Mouse (Mus musculus): ENCODE results near the gene Arl4c. TPM values are rescaled to one million over a fixed set of nuclear protein-coding genes. Genes with fewer than 3 reads are reported as not detected.

Gene Arl4c
- polyA plus RNA-seq, 1 experiment from 2014 or later: 42.8 TPM

GRCm38 (mm10) chr1:88699401-88699800 is 2.6 kb downstream of the Arl4c start:
- Histone ChIP-seq H3K4me2 (peak overlapping the region; percentile 72), H3K9me3 (no peaks in the 10 kb centered on the region), H3K4me3 (peak overlapping the region; percentile 96), H3K9ac (peak overlapping the region; percentile 99), H3K27me3 (0 out of 2 replicates have a peak, but pooled peaks cover 5% of the 10 kb centered on the region), H3K4me1 (replicated peaks) (peaks cover 27% of the 10 kb centered on the region), H3K36me3 (peaks cover 18% of the 10 kb centered on the region), H3K27ac (peak overlapping the region; percentile 98)
- ATAC-seq (ENCODE audit: low FRiP score): no peak
- 3% methylated on average over 5 of the region's 5 CpGs for WGBS

GRCm38 (mm10) chr1:88698926-88699325 is 3.1 kb downstream of the Arl4c start:
- peak overlapping the region; percentile 98 for H3K27ac ChIP-seq
- peak overlapping the region; percentile 96 for H3K4me3 ChIP-seq
- ATAC-seq (ENCODE audit: low FRiP score): no peak
- H3K36me3 ChIP-seq: peaks cover 21% of the 10 kb centered on the region
- H3K4me2 ChIP-seq: peak overlapping the region; percentile 72
- 0 out of 2 replicates have a peak, but pooled peaks cover 3% of the 10 kb centered on the region for H3K27me3 ChIP-seq
- peaks cover 27% of the 10 kb centered on the region for H3K4me1 ChIP-seq (replicated peaks)
- no peaks in the 10 kb centered on the region for H3K9me3 ChIP-seq
- peak overlapping the region; percentile 99 for H3K9ac ChIP-seq
- WGBS: 8% methylated on average over 5 of the region's 5 CpGs

- Histone ChIP-seq H3K36me3 (peaks cover 23% of the 10 kb centered on the region), H3K9ac (peak overlapping the region; percentile 99), H3K27ac (no peak overlapping the region), H3K4me2 (peak overlapping the region; percentile 72), H3K4me1 (replicated peaks) (peaks cover 27% of the 10 kb centered on the region), H3K4me3 (peak overlapping the region; percentile 96), H3K9me3 (no peaks in the 10 kb centered on the region), H3K27me3 (no peaks in the 10 kb centered on the region)
- ATAC-seq (ENCODE audit: low FRiP score): no peak
- 79% methylated on average over 6 of the region's 6 CpGs for WGBS
Measured at GRCm38 (mm10) chr1:88698131-88698530, 3.9 kb downstream of the Arl4c start.

GRCm38 (mm10) chr1:88696408-88696807 is 5.6 kb downstream of the Arl4c start:
- Histone ChIP-seq H3K9ac (no peak overlapping the region), H3K4me3 (no peak overlapping the region), H3K27me3 (no peaks in the 10 kb centered on the region), H3K4me1 (replicated peaks) (peaks cover 22% of the 10 kb centered on the region), H3K27ac (no peak overlapping the region), H3K9me3 (no peaks in the 10 kb centered on the region), H3K36me3 (peaks cover 23% of the 10 kb centered on the region), H3K4me2 (no peak overlapping the region)
- ATAC-seq (ENCODE audit: low FRiP score): no peak
- WGBS: 77% methylated on average over 4 of the region's 4 CpGs

- H3K27me3 ChIP-seq: no peaks in the 10 kb centered on the region
- no peak for ATAC-seq (ENCODE audit: low FRiP score)
- H3K27ac ChIP-seq: no peak overlapping the region
Measured at GRCm38 (mm10) chr1:88694353-88694752, 7.7 kb downstream of the Arl4c start.

DNA sequence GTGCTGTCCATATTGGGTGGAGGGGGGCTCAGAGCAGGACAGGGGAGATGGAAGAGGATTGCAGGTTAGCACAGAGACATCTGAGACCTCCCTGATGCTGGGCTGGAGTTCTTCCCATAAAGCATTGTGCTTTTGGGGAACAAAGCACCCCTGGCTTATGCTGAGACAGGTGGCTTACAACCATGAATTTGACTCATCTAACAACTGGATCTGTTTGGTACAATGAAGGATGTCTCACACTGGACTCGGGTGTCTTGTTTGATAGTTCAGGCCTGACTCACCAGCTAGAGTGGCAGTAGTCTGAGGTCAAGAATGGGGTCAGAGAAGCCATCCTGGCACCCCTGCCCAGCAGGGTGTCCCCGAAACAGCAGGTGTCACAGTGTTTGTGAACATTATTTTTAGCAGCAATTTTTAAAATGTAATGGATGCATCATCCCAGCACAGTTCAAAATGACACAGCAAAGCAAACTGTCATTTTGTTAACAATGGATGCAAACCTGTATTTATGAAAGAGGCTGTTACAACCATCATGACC is 9.7 kb downstream of the Arl4c start:
- Histone ChIP-seq H3K27ac (no peak overlapping the region), H3K4me3 (no peak overlapping the region), H3K4me2 (no peak overlapping the region), H3K27me3 (no peaks in the 10 kb centered on the region), H3K9ac (no peak overlapping the region), H3K9me3 (no peaks in the 10 kb centered on the region), H3K4me1 (replicated peaks) (peaks cover 9% of the 10 kb centered on the region), H3K36me3 (peaks cover 17% of the 10 kb centered on the region)
- ATAC-seq (ENCODE audit: low FRiP score): no peak
- 79% methylated on average over 2 of the region's 2 CpGs for WGBS

More at GRCm38 (mm10) chr1:88694353-88694752, 7.7 kb downstream of the Arl4c start:
- H3K4me3 ChIP-seq: no peak overlapping the region
- H3K4me2 ChIP-seq: no peak overlapping the region
- no peaks in the 10 kb centered on the region for H3K9me3 ChIP-seq
- H3K4me1 ChIP-seq (replicated peaks): peaks cover 22% of the 10 kb centered on the region
- peaks cover 23% of the 10 kb centered on the region for H3K36me3 ChIP-seq
- no peak overlapping the region for H3K9ac ChIP-seq
- WGBS: 92% methylated on average over 10 of the region's 10 CpGs

DNA sequence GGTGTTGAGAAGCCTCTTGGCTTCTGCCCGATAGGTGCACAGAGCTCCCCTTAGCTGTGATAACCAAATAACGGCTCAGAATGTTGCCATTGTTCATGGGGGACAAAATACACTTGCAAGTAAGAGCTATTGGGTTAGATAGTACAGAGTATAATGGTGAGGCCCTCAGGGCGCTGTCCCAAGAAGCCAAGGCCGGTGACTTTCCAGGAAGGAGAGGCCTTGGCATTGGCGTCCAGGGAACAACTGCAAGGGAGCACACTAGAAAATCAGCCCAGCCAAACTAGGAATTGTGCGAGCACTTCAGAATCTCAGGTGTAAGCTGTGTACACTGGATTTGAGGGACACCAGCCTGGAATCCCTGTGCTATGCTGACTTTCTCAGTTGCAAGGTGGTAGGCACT is 11.4 kb downstream of the Arl4c start:
- Histone ChIP-seq H3K9ac (no peak overlapping the region), H3K27ac (no peak overlapping the region), H3K36me3 (peaks cover 7% of the 10 kb centered on the region; the same call in 1 of the 2 replicates), H3K4me1 (replicated peaks) (no peaks in the 10 kb centered on the region; the same call in 1 of the 2 replicates), H3K9me3 (no peaks in the 10 kb centered on the region), H3K4me2 (no peak overlapping the region), H3K4me3 (no peak overlapping the region), H3K27me3 (no peaks in the 10 kb centered on the region)
- ATAC-seq (ENCODE audit: low FRiP score): no peak
- 93% methylated on average over 6 of the region's 6 CpGs for WGBS

DNA sequence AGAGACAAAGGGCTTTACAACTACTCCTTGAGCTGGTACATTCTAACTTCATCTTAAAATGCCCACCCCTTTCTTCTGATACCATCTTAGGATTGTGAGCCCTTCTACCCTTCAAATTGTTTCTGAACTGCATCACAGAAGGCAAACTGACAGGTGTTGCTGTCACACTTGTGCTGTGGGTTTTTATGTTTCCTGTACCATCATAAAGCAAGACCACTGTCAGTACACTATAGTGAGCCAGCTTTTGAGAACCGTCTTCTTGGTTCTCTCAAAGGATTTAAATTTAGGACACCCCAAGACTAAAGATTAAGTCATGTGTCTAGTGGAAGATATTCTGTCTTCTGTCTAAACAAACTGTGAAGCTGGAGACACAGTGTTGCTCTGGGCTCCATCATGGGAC is 17.3 kb downstream of the Arl4c start:
- Histone ChIP-seq H3K9ac (no peak overlapping the region), H3K4me3 (no peak overlapping the region), H3K27me3 (no peaks in the 10 kb centered on the region), H3K4me2 (no peak overlapping the region), H3K27ac (no peak overlapping the region), H3K36me3 (no peaks in the 10 kb centered on the region), H3K9me3 (no peaks in the 10 kb centered on the region), H3K4me1 (replicated peaks) (no peaks in the 10 kb centered on the region)
- WGBS: 91% methylated on average over 1 of the region's 1 CpGs
- no peak for ATAC-seq (ENCODE audit: low FRiP score)

DNA sequence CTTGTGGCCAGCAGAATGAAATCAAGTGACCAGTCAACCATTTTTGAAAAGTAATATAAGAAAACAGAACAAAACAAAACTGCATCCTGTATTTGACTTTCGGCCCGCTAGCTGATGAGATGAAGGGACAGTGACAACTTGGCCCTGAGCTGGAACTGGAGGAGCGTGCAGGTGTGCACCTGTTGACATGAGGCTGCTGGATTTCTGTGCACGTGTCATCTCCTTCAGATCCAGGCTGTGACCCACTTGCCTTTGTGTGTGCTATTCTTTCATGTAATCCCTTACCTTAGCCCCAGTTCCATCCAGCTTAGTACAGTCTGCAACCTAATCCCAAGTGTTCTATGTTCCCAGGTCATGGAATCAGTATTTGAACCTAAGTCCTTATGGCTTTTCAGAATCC is 20.4 kb downstream of the Arl4c start:
- Histone ChIP-seq H3K36me3 (no peaks in the 10 kb centered on the region), H3K27me3 (no peaks in the 10 kb centered on the region), H3K27ac (no peak overlapping the region), H3K4me1 (replicated peaks) (no peaks in the 10 kb centered on the region), H3K9me3 (no peaks in the 10 kb centered on the region), H3K4me2 (no peak overlapping the region), H3K9ac (no peak overlapping the region), H3K4me3 (no peak overlapping the region)
- WGBS: 95% methylated on average over 4 of the region's 4 CpGs
- ATAC-seq (ENCODE audit: low FRiP score): no peak

DNA sequence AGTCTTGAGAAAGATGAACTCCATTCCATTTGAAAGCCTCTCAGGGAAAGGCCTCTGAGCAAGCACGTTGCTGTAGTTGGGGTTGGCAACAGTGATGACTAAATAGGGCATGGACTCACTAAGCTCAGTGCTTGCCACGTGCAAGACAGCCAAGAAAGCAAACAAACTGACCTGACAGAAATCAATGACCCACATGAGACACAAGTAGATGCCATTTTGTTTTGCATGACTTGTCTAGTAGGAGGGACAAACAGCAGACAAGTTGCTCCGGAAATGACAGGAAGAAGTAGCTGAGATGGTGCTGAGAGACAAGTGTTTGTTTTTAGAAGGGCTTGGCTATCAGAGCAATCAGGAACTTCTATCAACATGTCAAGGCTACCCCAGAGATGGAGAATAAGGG is 21.2 kb downstream of the Arl4c start:
- 70% methylated on average over 3 of the region's 3 CpGs for WGBS
- Histone ChIP-seq H3K4me2 (no peak overlapping the region), H3K36me3 (no peaks in the 10 kb centered on the region), H3K9ac (no peak overlapping the region), H3K9me3 (no peaks in the 10 kb centered on the region), H3K27me3 (no peaks in the 10 kb centered on the region), H3K4me1 (replicated peaks) (no peaks in the 10 kb centered on the region), H3K27ac (no peak overlapping the region), H3K4me3 (no peak overlapping the region)
- ATAC-seq (ENCODE audit: low FRiP score): no peak

- no peak overlapping the region for H3K9ac ChIP-seq
- H3K4me2 ChIP-seq: no peak overlapping the region
- H3K4me1 ChIP-seq (replicated peaks): no peaks in the 10 kb centered on the region
- 29% methylated on average over 3 of the region's 3 CpGs for WGBS
- no peak overlapping the region for H3K27ac ChIP-seq
- no peak overlapping the region for H3K4me3 ChIP-seq
- H3K27me3 ChIP-seq: no peaks in the 10 kb centered on the region
- H3K36me3 ChIP-seq: no peaks in the 10 kb centered on the region
- H3K9me3 ChIP-seq: no peaks in the 10 kb centered on the region
- no peak for ATAC-seq (ENCODE audit: low FRiP score)
Measured at GRCm38 (mm10) chr1:88678231-88678739, 23.7 kb downstream of the Arl4c start.

GRCm38 (mm10) chr1:88670807-88671206 is 31.2 kb downstream of the Arl4c start:
- H3K27me3 ChIP-seq: peaks cover 8% of the 10 kb centered on the region; the same call in 1 of the 2 replicates
- ATAC-seq (ENCODE audit: low FRiP score): no peak
- no peak overlapping the region for H3K4me2 ChIP-seq
- no peak overlapping the region for H3K4me3 ChIP-seq
- H3K4me1 ChIP-seq (replicated peaks): peaks cover 22% of the 10 kb centered on the region
- H3K27ac ChIP-seq: no peak overlapping the region
- H3K36me3 ChIP-seq: no peaks in the 10 kb centered on the region
- no peak overlapping the region for H3K9ac ChIP-seq
- no peaks in the 10 kb centered on the region for H3K9me3 ChIP-seq
- WGBS: 63% methylated on average over 4 of the region's 4 CpGs
